Mouse (Mus musculus) hindbrain, embryonic 12.5 days (tissue): ENCODE results near the gene Acox2. TPM values are rescaled to one million over a fixed set of nuclear protein-coding genes. Genes with fewer than 3 reads are reported as not detected.

Experiments
- ATAC-seq: fragments of 200-750 bp; cut with Nextera tagmentation; 2 replicates; pipeline ENCODE4 v1.8.0; 2017; ENCODE audit warnings: moderate TSS enrichment; ENCODE audit not compliant: low FRiP score
- H3K27ac ChIP-seq: fragments of 300-500 bp; sonication (generic); 2 replicates; pipeline ENCODE4 v1.5.1; 2016; ENCODE audit warnings: mild to moderate bottlenecking
- H3K27me3 ChIP-seq: fragments of 300-500 bp; sonication (generic); 2 replicates; pipeline ENCODE4 v1.6.1; 2016; ENCODE audit warnings: mild to moderate bottlenecking
- H3K36me3 ChIP-seq: fragments of 300-500 bp; sonication (generic); 2 replicates; pipeline ENCODE4 v1.6.1; 2016; ENCODE audit warnings: mild to moderate bottlenecking
- H3K4me1 ChIP-seq: fragments of 300-500 bp; sonication (generic); 2 replicates; pipeline ENCODE4 v1.6.1; 2016
- H3K4me2 ChIP-seq: fragments of 300-500 bp; sonication (generic); replicated peaks from 2 replicates; pipeline ENCODE4 v1.6.1; 2016; ENCODE audit warnings: mild to moderate bottlenecking
- H3K4me3 ChIP-seq: fragments of 300-500 bp; sonication (generic); 2 replicates; pipeline ENCODE4 v1.5.1; 2016; ENCODE audit warnings: mild to moderate bottlenecking
- H3K9ac ChIP-seq: fragments of 300-500 bp; sonication (generic); 2 replicates; pipeline ENCODE4 v1.6.1; 2016; ENCODE audit warnings: mild to moderate bottlenecking, moderate library complexity
- H3K9me3 ChIP-seq: fragments of 300-500 bp; sonication (generic); replicated peaks from 2 replicates; pipeline ENCODE4 v1.6.1; 2016; ENCODE audit warnings: mild to moderate bottlenecking
- WGBS: fragments of 180-500 bp; shearing (Covaris S2); methylation state at CpG from one replicate; pipeline ENCODE4 v1.1.7; 2016; 5-methylcytosine and 5-hydroxymethylcytosine counted together
- polyA plus RNA-seq: library from polyadenylated mRNA; unstranded; fragments of >200 nt; fragmentation: Nextera tagmentation; extraction: Ambion mirVana; gene quantifications from 2 replicates; pipeline ENCODE4 v1.2.1, GENCODE M21; 2016

Gene Acox2
- polyA plus RNA-seq, 1 experiment from 2014 or later: 0.26 TPM

DNA sequence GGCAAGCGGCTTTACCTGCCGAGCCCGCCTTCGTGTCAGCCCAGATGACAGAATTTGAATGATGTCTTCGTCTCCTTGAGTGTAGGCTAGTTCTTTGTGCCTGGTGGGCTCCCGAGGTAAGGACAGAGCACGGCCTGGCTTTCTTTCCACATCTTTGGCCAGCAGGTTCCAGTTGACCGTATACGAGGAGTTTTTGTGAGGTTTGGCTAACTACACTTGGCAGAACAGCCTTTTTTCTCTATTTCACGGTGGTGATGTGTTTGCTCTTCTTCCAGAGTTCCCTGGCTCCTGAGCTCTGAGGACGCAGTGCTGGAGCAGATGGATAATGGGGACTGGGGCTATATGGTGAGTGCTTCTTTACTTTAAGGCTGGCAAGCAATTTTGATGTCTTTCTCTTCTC lies 39.3 kb downstream of the Acox2 start:
- no peak overlapping the region for H3K4me3 ChIP-seq
- H3K9ac ChIP-seq: no peak overlapping the region
- no peak overlapping the region for H3K27ac ChIP-seq
- peaks cover 23% of the 10 kb centered on the region for H3K27me3 ChIP-seq
- 35% methylated on average over 11 of the region's 11 CpGs for WGBS
- H3K4me2 ChIP-seq: no peak overlapping the region
- H3K4me1 ChIP-seq: peaks cover 21% of the 10 kb centered on the region
- H3K9me3 ChIP-seq: no peaks in the 10 kb centered on the region
- no peak for ATAC-seq
- H3K36me3 ChIP-seq: peaks cover 7% of the 10 kb centered on the region

DNA sequence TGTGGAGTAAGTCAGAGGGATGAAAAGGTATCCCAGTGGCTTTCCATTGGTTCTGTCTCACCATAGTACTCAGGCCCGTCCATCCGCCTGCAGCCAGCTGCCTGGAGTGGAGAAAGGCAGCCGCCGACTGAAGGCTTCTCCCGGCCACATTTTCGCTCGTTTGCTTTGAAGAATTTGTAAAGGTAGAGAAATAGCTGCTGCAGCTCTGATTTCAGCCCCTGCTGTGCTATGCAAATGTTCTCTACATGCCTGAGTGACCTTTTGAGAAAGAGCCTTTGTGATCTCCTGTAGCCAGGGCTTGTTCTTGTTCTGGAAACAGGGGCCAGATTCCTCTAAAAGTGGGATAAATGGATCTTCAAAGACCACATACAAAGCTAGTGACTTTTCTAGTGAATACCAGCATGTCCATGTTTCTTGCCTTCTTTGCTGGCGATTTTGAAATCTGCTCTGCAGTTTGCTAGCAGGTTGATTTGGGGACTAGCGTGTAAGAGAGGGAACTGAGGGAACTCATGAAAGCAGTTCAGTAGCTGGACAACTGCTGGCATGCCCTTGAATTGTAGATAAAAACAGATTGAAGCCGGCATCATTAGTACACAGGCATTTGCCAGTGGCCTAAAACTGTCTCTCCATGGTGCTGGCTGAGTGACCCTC lies 40.3 kb downstream of the Acox2 start:
- no peak for ATAC-seq
- 4% methylated on average over 10 of the region's 10 CpGs for WGBS
- Histone ChIP-seq H3K4me3 (no peak overlapping the region), H3K4me2 (0 out of 2 replicates have a peak overlapping the region, but pooled peaks have one; percentile 9), H3K4me1 (peaks cover 25% of the 10 kb centered on the region), H3K27me3 (peaks cover 25% of the 10 kb centered on the region), H3K9ac (no peak overlapping the region), H3K27ac (peak overlapping the region; percentile 1; the same call in 1 of the 2 replicates), H3K36me3 (peaks cover 7% of the 10 kb centered on the region), H3K9me3 (no peaks in the 10 kb centered on the region)

DNA sequence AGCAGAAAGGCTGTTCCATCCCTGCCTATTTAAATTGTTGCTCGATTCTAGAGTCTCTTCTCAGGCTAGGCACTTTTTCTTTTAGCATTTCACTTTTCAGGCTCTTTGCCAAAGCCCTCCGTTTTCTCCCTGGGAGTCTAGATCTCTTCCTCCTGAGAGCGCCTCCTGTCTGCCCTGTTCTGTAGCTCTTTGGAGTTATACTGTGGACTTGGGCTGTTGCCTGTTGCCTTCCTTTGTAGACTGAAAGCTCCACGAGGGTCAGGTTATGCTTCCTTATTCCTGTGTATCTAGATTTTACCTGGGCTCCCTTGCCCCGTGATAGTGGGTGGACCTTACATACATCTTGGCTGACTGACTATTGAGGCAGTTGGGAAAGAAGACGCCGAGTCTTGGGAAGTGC lies 40.9 kb downstream of the Acox2 start:
- Histone ChIP-seq H3K27ac (no peak overlapping the region), H3K9me3 (no peaks in the 10 kb centered on the region)

DNA sequence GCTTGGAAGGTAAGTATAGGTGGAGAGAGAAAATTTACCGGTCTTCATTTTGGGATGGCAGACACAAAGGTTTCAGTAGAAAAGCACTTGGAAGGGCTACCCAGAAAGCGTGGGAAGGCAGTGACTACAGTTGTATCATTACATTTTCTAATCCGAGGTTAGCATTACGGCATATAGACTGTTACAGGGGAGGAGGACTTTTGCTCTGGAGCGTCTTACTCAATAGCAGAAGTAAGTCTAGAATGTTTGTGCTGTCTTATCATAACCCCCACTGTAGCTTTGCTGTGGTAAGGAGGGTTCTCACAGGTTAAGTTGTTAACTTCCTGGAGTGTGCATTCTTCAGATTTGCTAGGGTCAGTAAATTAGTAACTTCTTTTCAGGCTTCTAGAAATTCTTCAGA lies 43.1 kb downstream of the Acox2 start:
- Histone ChIP-seq H3K4me2 (0 out of 2 replicates have a peak overlapping the region, but pooled peaks have one; percentile 68), H3K4me1 (peaks cover 25% of the 10 kb centered on the region), H3K27me3 (peaks cover 25% of the 10 kb centered on the region), H3K36me3 (no peaks in the 10 kb centered on the region), H3K9ac (no peak overlapping the region), H3K4me3 (0 out of 2 replicates have a peak overlapping the region, but pooled peaks have one; percentile 65), H3K27ac (no peak overlapping the region), H3K9me3 (no peaks in the 10 kb centered on the region)
- no peak for ATAC-seq
- 71% methylated on average over 5 of the region's 5 CpGs for WGBS

More for the DNA sequence above, 40.9 kb downstream of the Acox2 start:
- no peak for ATAC-seq
- H3K4me1 ChIP-seq: peaks cover 25% of the 10 kb centered on the region
- peaks cover 7% of the 10 kb centered on the region for H3K36me3 ChIP-seq
- 31% methylated on average over 7 of the region's 7 CpGs for WGBS
- H3K4me3 ChIP-seq: no peak overlapping the region
- H3K4me2 ChIP-seq: no peak overlapping the region
- peaks cover 25% of the 10 kb centered on the region for H3K27me3 ChIP-seq
- H3K9ac ChIP-seq: no peak overlapping the region

DNA sequence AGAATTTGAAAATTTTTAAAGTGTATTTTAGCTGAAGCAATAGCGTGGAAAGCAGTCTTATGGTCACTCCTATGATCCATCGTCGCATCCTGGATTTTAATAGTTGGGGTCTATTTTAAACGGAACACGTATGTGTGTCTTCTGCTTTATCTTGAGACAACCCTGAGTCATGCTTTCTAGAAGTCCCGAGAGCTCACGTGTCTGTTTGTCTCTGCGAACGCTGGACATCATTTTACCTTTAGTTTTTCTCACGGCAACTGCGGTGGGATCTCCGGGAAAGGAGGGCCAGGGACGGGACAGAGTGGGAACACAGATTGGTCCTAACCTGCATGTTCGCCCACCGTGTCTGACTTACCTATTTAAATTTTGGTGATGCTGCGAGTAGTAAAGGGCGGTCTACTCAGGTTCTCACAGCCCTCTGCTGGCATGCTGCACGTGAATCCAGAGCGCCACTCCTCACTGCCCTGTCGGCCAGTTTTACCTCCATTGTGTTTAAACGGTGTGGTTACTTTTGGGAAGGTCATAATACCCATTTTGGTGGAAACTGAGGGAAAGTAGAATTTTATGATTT lies 43.9 kb downstream of the Acox2 start:
- H3K9me3 ChIP-seq: no peaks in the 10 kb centered on the region
- H3K36me3 ChIP-seq: no peaks in the 10 kb centered on the region
- peak overlapping the region; percentile 68 for H3K4me2 ChIP-seq
- peaks cover 25% of the 10 kb centered on the region for H3K27me3 ChIP-seq
- 14% methylated on average over 21 of the region's 21 CpGs for WGBS
- H3K4me1 ChIP-seq: peaks cover 25% of the 10 kb centered on the region
- no peak overlapping the region for H3K27ac ChIP-seq
- ATAC-seq: no peak
- H3K4me3 ChIP-seq: peak overlapping the region; percentile 65
- no peak overlapping the region for H3K9ac ChIP-seq

DNA sequence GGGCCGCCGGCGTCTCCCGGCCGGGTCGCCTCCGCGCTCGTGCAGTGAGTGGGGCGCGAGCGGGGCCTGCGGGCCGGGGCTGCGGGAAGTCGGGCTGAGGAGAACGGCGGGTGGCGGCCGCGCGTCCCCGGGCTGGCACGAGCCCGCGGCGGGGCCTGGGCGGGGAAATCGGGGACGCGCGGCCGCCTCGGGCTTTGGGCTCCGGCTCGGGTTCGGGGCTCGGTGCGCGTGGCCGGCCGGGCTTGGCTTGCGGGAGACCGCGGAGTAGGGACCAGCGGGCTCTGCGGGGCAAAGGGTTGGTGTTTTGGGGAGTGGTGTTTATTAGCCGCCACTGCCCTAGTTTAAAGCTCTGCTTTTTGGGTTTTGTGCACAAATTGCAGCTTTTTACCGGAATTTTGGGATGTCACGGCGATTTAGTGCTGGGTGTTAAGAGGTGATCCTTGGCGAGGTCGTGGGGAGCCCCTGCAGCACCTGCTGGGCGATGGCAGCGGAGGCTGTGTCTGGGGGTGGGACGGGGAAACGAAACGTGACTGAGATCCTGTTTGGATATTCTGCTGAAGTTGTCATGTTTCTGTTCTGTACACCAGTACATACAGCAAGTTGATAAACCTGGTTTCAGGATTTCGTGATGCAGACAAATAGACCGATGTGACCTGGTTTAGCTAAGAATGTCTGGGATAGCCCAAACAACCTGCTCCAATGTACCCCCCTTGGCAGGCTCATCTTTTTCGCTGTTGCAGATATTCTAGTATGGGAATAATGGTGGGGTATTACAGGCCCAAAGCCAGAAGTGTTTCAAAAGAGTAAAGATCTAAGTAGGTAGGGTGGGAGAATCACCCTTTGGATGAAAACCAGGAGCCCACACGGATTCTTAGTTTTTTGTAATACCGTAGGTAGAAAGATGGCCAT lies 44.6 kb downstream of the Acox2 start:
- 3% methylated on average over 41 of the region's 63 CpGs for WGBS
- Histone ChIP-seq H3K9me3 (no peaks in the 10 kb centered on the region), H3K36me3 (no peaks in the 10 kb centered on the region), H3K4me2 (peak overlapping the region; percentile 68), H3K27ac (peak overlapping the region; percentile 84), H3K27me3 (peaks cover 25% of the 10 kb centered on the region), H3K9ac (peak overlapping the region; percentile 85), H3K4me1 (peaks cover 25% of the 10 kb centered on the region), H3K4me3 (peak overlapping the region; percentile 65)
- ATAC-seq: peak; percentile 90

DNA sequence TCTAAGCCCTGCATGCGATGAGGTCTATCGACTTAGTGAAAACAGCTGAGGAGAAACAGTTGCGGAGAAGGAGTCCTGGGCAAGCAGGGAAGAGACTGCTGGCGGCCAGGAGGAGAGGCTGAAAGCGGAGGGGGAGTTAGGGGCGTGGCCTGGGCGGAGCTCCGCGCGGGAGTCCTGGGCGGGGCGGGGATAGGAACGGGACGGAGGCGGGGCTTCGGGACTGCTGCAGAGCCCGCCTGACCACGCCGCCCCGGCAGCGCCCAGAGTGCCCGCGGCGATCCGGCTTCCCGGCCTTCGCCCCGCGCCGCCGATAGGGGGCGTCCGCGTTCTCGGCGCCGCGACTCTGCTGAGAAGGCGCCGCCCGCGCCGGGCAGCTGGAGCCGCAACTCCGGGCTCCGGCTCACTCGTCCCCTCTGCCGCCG lies 45.3 kb downstream of the Acox2 start, which contains the start of gene Kctd6:
TSS of gene Kctd6 (plus strand) at position 338 of the 422 bp plus-strand sequence.
- H3K27ac ChIP-seq: peak within 1 kb of the TSS; percentile 84
- no peaks in the 10 kb centered on the region for H3K9me3 ChIP-seq
- H3K27me3 ChIP-seq: peaks cover 25% of the 10 kb centered on the region
- peak within 1 kb of the TSS; percentile 85 for H3K9ac ChIP-seq
- peak within 1 kb of the TSS; percentile 68 for H3K4me2 ChIP-seq
- ATAC-seq: peak; percentile 97
- under 1% methylated on average over 32 of the region's 49 CpGs for WGBS
- H3K36me3 ChIP-seq: no peaks in the 10 kb centered on the region
- peak within 1 kb of the TSS; percentile 65 for H3K4me3 ChIP-seq
- peaks cover 21% of the 10 kb centered on the region for H3K4me1 ChIP-seq

DNA sequence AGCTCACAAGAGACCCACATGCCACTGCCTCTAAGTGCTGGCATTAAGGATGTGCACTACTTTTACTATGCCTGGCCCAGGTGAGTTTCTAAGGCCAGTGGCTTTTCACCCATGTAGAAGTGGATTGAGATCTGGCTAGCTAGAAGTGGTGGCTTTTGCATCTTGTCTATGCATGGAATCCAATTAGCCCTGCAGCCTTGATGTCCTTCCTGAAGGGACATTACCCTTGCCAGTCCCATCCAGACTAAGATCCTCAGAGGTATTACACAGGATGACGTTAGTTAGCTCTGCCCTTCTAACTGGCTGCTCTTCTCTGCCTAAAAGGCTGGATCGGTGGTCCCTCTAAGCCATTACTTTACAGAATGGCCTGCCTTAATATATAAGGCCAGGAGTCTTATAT lies 46.2 kb downstream of the Acox2 start:
- H3K9me3 ChIP-seq: no peaks in the 10 kb centered on the region
- peaks cover 24% of the 10 kb centered on the region for H3K27me3 ChIP-seq
- no peak overlapping the region for H3K4me2 ChIP-seq
- no peak overlapping the region for H3K27ac ChIP-seq
- H3K4me1 ChIP-seq: peaks cover 15% of the 10 kb centered on the region
- WGBS: 88% methylated on average over 2 of the region's 2 CpGs
- no peak overlapping the region for H3K4me3 ChIP-seq
- no peak overlapping the region for H3K9ac ChIP-seq
- no peaks in the 10 kb centered on the region for H3K36me3 ChIP-seq
- ATAC-seq: no peak

DNA sequence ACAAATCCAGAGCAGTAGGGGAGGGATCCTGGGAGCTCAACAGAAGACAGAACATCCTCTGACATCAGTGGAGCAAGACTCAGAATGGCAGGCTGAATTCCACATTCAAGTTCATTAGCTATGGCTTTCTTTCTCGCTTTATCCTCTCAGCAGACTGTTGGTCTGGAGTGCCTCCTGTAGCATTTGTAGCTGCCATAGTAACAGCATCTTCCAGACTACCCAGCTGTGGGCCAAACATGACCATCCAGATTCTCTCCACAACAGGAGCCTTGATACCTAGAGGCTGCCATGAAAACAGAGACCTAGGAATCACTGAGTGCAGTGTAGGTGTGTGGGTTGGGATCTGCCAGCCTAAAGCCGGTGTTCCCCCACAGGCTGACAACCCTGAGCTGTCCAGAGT lies 49.3 kb downstream of the Acox2 start:
- ATAC-seq: no peak
- Histone ChIP-seq H3K27ac (no peak overlapping the region), H3K4me2 (no peak overlapping the region), H3K36me3 (no peaks in the 10 kb centered on the region), H3K4me1 (peaks cover 15% of the 10 kb centered on the region), H3K9me3 (no peaks in the 10 kb centered on the region), H3K27me3 (peaks cover 2% of the 10 kb centered on the region; the same call in 1 of the 2 replicates), H3K9ac (no peak overlapping the region), H3K4me3 (no peak overlapping the region)
- 84% methylated on average over 2 of the region's 2 CpGs for WGBS

DNA sequence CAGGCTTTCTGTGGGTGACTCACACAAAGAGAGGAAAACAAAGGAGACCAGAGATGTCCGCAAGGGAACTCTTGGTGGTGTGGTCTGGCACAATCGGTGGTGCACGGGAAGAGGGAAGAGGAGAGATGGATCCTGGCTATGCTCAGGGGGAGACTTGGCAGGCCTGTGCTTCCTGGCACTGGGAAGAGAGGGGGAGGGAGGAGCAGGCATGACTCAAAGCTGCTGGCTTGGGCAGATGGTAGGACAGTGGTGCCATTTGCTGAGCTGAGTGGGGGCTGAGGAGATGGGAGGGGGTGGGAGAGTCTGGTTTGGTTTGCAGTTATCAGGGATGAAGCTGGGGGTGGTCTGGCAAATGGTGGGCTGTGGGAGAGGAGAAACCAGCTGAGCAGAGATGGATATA lies 50.3 kb downstream of the Acox2 start:
- H3K4me3 ChIP-seq: no peak overlapping the region
- no peak overlapping the region for H3K4me2 ChIP-seq
- no peaks in the 10 kb centered on the region for H3K9me3 ChIP-seq
- peaks cover 11% of the 10 kb centered on the region for H3K4me1 ChIP-seq
- no peak overlapping the region for H3K9ac ChIP-seq
- ATAC-seq: no peak
- H3K27me3 ChIP-seq: no peaks in the 10 kb centered on the region
- H3K27ac ChIP-seq: no peak overlapping the region
- no peaks in the 10 kb centered on the region for H3K36me3 ChIP-seq
- WGBS: 73% methylated on average over 3 of the region's 3 CpGs

DNA sequence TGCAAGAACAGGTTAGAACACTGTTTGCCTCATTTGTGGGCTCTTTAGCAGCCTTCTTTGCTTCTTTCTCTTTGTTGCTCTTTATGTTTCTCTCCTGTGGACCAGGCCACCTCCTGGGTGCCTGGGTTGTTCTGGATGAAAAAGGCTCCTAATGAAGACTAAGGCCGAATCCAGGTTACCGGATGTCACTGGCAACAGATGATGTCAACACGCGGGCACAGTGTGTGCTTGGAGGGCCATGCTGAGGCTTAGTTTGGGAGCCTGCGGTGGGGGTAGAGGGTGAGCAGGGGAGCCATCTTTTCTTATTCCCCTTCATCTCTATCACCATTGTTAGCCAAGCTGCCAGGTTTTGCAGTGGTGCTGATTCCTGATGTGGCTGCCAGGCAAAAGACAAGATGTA lies 51.6 kb downstream of the Acox2 start:
- Histone ChIP-seq H3K4me3 (no peak overlapping the region), H3K27ac (peak overlapping the region; percentile 55; the same call in 1 of the 2 replicates), H3K27me3 (no peaks in the 10 kb centered on the region), H3K9ac (no peak overlapping the region), H3K4me1 (peaks cover 11% of the 10 kb centered on the region), H3K36me3 (no peaks in the 10 kb centered on the region), H3K9me3 (no peaks in the 10 kb centered on the region), H3K4me2 (no peak overlapping the region)
- ATAC-seq: no peak
- WGBS: 52% methylated on average over 5 of the region's 5 CpGs

DNA sequence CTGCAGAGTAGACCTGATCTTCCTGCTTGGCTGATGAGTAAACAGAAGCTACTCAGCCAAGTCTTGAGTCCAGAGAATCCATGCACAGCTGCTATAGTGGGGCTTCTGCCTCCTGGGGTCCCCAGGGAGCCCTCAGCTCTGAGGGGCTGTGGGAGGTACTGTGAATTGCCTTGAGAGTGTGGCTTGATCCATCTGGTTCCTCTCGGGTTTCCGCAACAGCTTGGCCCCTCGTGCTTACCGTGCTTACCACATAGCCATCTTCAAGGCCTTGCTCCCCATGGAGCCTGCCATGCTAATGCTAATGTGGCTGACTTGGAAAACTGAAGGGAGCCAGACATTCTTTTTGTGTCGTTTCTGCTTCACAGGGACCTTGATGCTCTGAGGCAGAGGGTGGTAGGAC lies 52.0 kb downstream of the Acox2 start:
- ATAC-seq: peak; percentile 62
- Histone ChIP-seq H3K4me3 (no peak overlapping the region), H3K9me3 (no peaks in the 10 kb centered on the region), H3K27me3 (no peaks in the 10 kb centered on the region), H3K36me3 (no peaks in the 10 kb centered on the region), H3K27ac (peak overlapping the region; percentile 55; the same call in 1 of the 2 replicates), H3K9ac (no peak overlapping the region), H3K4me2 (no peak overlapping the region), H3K4me1 (peaks cover 11% of the 10 kb centered on the region)
- 10% methylated on average over 5 of the region's 5 CpGs for WGBS
